Mouse (Mus musculus): ENCODE data around the gene Golga1.

DNA sequence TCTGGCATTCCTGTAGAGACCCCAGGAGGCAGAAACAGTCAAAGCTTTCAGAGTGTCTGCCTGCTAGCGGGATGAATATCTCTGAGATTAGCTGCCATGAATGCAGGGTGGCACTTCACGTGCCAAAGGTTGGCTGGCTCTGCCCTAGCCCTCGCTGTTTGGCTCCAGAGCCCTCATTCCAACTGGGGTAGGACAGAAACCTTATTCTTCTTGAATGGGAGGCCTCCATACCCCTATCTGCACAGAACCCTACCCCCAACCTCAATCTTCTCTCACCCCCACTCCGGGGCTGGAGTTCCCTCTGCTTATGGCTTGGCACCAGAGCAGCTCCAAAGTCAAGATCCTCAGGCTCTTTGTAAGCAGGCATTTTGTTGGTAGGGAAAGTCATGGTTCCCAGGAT lies 87.5 kb downstream of the Golga1 start:
- TF ChIP-seq CTCF (IDR thresholded peaks at IDR 0.05; ENCODE audit: control insufficient read depth, insufficient read depth, low read length), result no peak
- TF ChIP-seq POLR2A (IDR thresholded peaks at IDR 0.05; ENCODE audit: borderline replicate concordance, control insufficient read depth, low read depth, low read length), result no peak

Measured in bone marrow, adult 2 months (tissue).